Mouse (Mus musculus) kidney, adult 11 months (tissue): ENCODE measurements at regions not wholly inside any gene's neighbourhood (a gene's known extent, or its start where the extent isn't known, plus 50 kb on each side); places are given as distances from the start of the nearest gene placed in this dataset.

ENCODE experiments used
- DNase-seq: peaks from one replicate; pipeline ENCODE4 v3.0.0; 2022

- no peak for DNase-seq
Measured at GRCm38 (mm10) chr8:26447886-26448640, 328.7 kb downstream of the Gm45692 start.

DNA sequence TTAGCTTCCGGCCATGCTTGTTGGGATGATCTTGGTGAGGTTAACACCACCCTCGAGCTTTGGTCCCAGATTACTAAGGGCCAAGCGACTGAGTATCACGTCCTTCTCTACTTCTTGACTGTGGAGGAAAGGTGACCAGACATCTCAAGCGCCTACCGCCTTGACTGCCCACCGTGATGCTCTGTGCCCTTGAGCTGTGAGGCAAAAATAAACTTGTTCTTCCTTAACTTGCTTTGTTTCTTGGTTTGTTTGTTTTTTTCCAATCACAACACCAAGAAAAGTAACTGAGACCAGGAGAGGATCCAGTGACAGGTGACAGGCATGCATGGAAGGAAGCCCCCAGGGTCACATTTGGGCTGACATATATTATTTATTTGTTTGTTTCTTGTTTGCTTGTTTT is 330.0 kb downstream of the Gm45692 start:
- DNase-seq: no peak

DNA sequence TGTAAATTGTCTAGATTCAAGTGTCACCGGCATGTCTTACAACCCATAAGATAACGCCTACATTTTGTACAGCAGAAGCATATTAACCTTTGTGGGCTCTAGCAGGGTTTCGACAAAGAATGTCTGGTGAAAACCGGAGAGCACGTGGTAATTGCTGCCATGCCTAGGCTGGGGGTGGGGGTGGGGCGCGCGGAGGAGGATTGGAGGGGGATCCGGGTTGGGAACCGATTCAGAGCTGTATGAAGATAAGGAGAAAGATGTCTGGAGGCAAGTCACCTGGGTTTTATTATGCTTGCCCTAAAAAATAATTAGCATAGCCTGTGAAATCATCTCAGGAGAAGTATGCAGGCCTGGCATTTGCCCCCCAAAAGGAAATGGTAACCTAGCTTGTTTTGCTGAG is 331.2 kb downstream of the Gm45692 start:
- DNase-seq: no peak

DNA sequence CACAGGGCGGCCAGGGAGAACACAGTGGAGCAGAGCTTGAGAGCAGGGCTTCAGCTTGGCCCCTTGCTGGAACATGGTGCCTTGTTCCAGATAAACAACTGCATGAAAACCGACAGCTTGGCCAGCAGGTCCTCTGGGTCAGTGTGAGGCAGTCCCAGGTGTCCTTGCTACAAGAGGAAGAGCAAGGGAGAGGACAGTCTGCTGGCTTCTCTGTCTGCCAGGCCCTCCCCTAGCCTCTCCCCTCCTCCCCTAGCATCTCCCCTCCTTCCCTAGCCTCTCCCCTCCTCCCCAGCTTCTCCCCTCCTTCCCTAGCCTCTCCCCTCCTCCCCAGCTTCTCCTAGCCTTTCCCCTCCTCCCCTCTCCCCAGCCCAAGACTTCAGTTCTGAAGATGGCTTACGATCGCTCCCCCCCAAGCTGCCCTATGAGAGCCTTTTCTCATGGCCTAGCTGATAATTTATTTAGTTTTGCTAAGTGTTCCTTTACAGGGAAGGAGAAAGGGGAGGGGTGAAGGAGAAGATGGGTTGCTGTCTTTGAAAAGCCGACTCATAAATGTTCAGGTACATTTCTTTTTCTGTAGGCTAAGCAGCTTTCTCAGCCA is 333.7 kb downstream of the Gm45692 start:
- DNase-seq: no peak

GRCm38 (mm10) chr8:26465346-26465745 is 346.0 kb downstream of the Gm45692 start:
- DNase-seq: no peak

DNA sequence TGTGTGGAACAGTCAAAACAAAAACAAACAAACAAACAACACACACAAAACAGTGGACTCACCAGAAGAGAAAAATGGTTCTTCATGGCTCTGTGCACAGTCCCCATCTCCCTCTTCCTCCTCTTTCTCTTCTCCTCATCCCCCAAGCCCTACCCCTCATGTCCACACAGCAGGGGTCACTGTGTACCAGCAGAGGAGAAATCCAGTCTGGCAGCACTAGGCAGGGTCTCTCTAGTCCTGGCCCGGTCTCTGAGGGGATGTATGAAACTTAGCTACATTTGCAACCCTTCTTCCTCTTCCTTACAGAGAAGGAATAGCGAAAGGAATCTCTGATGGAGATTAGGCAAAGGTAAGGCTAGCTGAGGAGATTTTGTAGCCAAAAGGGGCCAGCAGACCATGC is 349.1 kb downstream of the Gm45692 start:
- no peak for DNase-seq

DNA sequence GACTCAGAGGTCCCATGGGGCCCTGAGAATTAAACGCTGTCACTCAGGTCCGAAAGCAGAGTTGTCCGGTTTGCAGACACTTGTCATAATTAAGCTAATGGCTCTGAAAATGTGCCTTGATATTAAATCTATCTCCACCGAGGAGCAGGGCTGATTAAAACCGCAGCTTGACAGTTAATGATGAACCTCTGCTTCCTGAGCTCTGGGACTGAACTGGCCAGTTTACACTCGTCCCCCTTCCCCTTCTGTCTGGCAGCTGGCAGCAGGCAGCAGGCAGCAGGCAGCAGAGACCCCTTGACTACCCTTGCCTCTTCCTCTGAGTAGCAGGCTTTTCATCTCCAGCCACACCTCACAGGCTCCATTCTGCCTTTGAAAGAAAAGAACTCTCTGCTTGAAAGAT is 350.4 kb downstream of the Gm45692 start:
- no peak for DNase-seq

GRCm38 (mm10) chr8:26471811-26472550 is 352.6 kb downstream of the Gm45692 start:
- DNase-seq: no peak

GRCm38 (mm10) chr8:26484749-26485148 is 365.4 kb downstream of the Gm45692 start:
- DNase-seq: no peak

- DNase-seq: no peak
Measured at GRCm38 (mm10) chr8:26487866-26488265, 368.5 kb downstream of the Gm45692 start.

DNA sequence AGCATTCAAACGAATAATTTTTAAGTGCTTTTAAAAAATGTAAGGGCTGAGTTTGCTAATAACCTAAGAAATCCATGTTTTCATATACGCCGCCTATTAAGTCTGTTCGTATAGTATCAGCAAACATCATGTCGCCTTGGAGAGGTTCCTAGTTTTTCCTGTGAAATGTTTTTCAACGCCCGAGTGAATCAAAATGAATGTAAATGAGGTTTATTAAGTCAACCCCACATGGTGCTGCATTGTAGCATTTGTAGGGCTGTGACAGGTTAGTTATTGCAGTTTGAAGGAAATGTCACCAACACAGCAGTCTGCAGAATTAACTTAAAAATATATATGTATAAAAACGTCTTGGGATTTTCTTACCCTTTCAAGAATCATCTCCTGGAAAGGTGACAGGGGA is 369.3 kb downstream of the Gm45692 start:
- no peak for DNase-seq

DNA sequence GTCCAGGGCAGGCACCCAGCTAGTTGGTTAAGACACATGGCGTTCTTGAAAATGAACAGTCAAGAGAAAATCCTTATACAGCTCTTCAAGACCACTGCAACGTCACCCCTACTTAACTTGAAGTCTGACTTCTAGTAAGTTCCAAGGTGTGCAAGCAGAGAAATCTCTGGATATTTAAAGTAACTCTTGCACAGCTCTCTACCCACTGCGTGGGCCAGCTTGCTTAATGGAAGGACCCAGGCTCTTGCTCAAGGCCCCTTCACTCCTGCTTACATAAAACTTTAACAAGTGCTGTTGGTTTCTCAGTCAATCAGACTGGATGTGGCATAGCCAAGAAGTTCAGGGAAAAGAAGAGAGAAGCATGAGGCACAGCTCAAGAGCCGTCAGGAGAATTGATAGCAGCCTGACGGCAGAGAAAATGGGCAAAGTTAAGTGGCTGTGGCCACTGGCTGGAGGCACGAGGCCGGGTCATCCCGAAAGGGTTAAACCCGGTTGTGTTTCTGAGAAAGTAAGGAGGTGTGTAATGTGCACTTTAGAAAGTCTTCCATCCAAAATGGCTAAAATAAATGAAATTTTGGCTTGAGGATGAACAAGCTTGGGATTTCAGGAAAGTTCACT is 382.0 kb downstream of the Gm45692 start:
- no peak for DNase-seq

DNA sequence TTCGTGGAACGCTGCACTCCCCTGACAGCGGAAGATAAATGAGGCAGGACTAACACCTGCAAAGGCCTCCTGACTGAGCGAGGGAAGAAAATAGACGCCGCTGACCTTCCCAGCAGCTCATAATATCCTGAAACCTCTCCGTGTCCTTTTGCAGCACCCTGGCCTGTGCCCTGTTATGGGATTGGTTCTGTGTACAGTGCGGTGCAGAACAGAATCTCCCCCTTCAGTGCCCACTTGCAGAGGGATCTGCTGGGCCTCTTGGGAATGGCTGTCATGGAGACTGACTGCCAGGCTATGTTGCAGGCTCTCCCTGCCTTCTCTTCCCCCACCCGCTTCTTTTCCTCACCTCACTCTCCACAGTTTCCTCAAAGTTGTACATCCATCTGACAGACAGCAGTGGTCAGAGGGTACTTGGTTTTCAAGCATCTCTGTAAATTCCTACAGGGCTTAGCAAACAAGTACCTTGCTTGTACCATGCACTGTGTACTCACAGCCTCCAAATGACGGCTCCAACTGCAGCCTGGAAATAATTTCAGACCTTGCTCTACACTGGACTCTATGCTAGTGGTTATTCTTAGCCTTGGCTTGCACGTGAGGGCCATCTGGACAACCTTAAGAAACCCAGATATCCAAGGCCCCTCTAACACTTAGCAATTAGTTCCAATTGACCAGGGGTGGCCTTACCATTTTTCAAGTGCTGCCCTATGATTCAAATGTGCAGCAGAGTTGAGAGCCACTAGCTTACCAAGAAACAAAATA is 382.7 kb downstream of the Gm45692 start:
- DNase-seq: no peak

GRCm38 (mm10) chr8:26502772-26503171 is 383.4 kb downstream of the Gm45692 start:
- DNase-seq: no peak

DNA sequence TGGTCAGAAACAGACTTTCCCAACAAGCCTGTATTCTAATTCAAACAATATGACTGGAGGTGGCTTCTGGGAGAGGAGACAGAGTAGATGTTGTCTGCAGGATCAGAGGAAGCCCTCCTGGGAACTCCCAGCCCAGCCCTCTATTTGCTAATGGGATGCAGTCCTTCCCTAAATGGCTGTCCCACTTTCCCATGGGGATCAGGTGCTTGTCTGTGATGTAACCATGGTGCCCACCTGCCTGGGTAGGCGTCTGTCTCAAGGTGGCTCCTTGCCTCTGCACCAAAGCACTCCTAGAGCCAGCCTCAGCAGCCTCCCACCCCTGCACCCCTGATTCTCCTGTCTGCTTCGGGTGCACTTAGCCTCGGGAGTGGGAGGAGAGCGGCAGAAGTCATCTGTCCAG is 384.6 kb downstream of the Gm45692 start:
- no peak for DNase-seq

- no peak for DNase-seq
Measured at GRCm38 (mm10) chr8:26504319-26505035, 385.1 kb downstream of the Gm45692 start.

- no peak for DNase-seq
Measured at GRCm38 (mm10) chr8:26507611-26508070, 388.3 kb downstream of the Gm45692 start.

DNA sequence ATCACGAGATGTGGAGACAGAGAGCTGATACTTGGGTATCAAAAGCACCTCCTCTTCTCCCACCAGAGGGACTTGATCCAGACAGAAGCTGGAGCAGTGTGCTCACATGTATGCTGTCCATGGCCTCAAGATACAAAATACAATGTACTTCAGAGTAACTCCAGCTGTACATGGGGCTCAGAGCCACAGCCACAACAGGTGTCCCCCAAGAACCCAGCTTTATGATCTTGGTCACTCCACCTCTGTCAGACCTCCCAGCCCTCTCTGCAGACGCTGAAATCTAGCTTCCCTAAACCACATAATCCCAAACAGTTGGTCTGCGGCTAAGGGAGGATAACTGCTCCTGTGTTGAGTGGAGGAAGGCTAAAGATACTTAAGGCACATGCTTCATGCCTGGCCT is 389.9 kb downstream of the Gm45692 start:
- DNase-seq: no peak

DNA sequence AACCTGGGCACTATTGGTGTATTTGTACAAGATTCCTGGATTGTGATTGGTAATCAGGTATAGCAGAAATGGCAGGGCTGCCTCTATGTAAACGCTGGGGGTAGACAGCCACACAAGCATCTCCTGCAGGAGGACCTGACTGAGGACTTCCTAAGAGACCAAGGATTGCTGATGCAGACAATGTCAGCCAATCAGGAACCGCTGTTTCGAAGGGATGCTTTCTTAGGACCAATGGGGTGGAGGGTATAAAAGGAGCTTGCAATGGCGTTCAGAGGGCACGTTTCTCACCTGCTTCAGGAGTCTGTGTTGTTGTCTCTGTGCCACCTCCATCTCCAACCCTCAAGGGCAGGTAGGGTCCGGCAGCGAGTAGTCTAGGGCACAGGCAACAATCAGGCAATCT is 393.7 kb downstream of the Gm45692 start:
- no peak for DNase-seq

DNA sequence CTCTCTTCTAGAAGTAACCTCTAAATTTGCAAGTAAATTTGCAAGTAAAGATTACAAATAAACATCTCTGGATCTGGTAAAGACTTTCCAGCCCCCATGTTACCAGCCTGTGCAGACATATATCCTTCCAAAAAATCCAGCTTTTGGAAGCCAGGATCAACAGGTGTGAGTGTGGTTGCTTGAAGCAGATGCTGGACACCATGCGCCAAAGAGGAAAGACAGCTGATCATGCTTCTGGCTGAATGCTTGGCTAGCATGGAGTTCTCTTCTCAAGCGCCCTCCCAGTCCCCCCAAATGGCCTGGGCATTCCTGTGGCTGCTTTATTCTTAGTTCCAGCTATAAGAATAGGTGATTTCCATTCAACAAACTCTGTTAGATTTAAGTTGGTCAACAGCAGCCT is 404.9 kb downstream of the Gm45692 start:
- no peak for DNase-seq

- no peak for DNase-seq
Measured at GRCm38 (mm10) chr8:26526474-26527185, 407.3 kb downstream of the Gm45692 start.
